Mouse (Mus musculus) intestine, postnatal 0 days (tissue): ENCODE results near the gene Rnaseh2a. TPM values are rescaled to one million over a fixed set of nuclear protein-coding genes. Genes with fewer than 3 reads are reported as not detected.

Source experiments
- ATAC-seq: fragments of 200-750 bp; cut with Nextera tagmentation; 2 replicates; pipeline ENCODE4 v1.8.0; 2017; ENCODE audit warnings: mild to moderate bottlenecking, moderate TSS enrichment, moderate library complexity
- H3K27ac ChIP-seq: fragments of 300-500 bp; sonication (generic); 2 replicates; pipeline ENCODE4 v1.5.1; 2014; ENCODE audit warnings: mild to moderate bottlenecking, low read depth, low read length, moderate library complexity
- H3K27me3 ChIP-seq: fragments of 300-500 bp; sonication (generic); replicated peaks from 2 replicates; pipeline ENCODE4 v1.6.1; 2014; ENCODE audit warnings: low read length, mixed read lengths; ENCODE audit not compliant: control insufficient read depth, insufficient read depth
- H3K36me3 ChIP-seq: fragments of 300-500 bp; sonication (generic); 2 replicates; pipeline ENCODE4 v1.6.1; 2014; ENCODE audit warnings: mild to moderate bottlenecking, moderate library complexity; ENCODE audit not compliant: control insufficient read depth, insufficient read depth
- H3K4me1 ChIP-seq: fragments of 300-500 bp; sonication (generic); replicated peaks from 2 replicates; pipeline ENCODE4 v1.6.1; 2014; ENCODE audit warnings: antibody characterized with exemption, low read length, mixed read lengths; ENCODE audit not compliant: control insufficient read depth, insufficient read depth
- H3K4me2 ChIP-seq: fragments of 300-500 bp; sonication (generic); replicated peaks from 2 replicates; pipeline ENCODE4 v1.6.1; 2014; ENCODE audit warnings: low read depth, mild to moderate bottlenecking, moderate library complexity
- H3K4me3 ChIP-seq: fragments of 300-500 bp; sonication (generic); 2 replicates; pipeline ENCODE4 v1.5.1; 2014; ENCODE audit warnings: low read depth, low read length
- H3K9ac ChIP-seq: fragments of 300-500 bp; sonication (generic); 2 replicates; pipeline ENCODE4 v1.6.1; 2014; ENCODE audit warnings: mild to moderate bottlenecking, low read depth, low read length
- H3K9me3 ChIP-seq: fragments of 300-500 bp; sonication (generic); 2 replicates; pipeline ENCODE4 v1.6.1; 2016; ENCODE audit warnings: mixed run types; ENCODE audit not compliant: control insufficient read depth
- CTCF ChIP-seq: sonication (generic); IDR thresholded peaks from 2 replicates; pipeline ENCODE4 v1.5.1; 2016; ENCODE audit warnings: low read depth, mild to moderate bottlenecking, control low read depth, antibody characterized with exemption, moderate library complexity
- WGBS: fragments of 180-500 bp; shearing (Covaris S2); extraction: QIAGEN DNeasy Blood & Tissue Kit; methylation state at CpG from one replicate; pipeline ENCODE4 v1.1.7; 2014; 5-methylcytosine and 5-hydroxymethylcytosine counted together
- microRNA-seq: library from miRNA; unstranded; fragments of <30 nt; microRNA quantifications from one replicate; pipeline ENCODE4, GENCODE M21; 2016
- polyA plus RNA-seq: library from polyadenylated mRNA; unstranded; fragments of >200 nt; fragmentation: Nextera tagmentation; extraction: Ambion mirVana; gene quantifications from 2 replicates; pipeline ENCODE4 v1.2.1, GENCODE M21; 2015

Gene Rnaseh2a
- polyA plus RNA-seq, 1 experiment from 2014 or later: 53.2 TPM

GRCm38 (mm10) chr8:84907493-84907892, 62.1 kb downstream of the Rnaseh2a start:
- Histone ChIP-seq H3K4me1 (0 out of 2 replicates have a peak, but pooled peaks cover 6% of the 10 kb centered on the region), H3K4me2 (no peak overlapping the region), H3K9me3 (no peaks in the 10 kb centered on the region), H3K4me3 (no peak overlapping the region), H3K27me3 (peaks cover 10% of the 10 kb centered on the region; the same call in 1 of the 2 replicates), H3K36me3 (no peaks in the 10 kb centered on the region; the same call in 1 of the 2 replicates), H3K27ac (no peak overlapping the region), H3K9ac (no peak overlapping the region)
- 76% methylated on average over 8 of the region's 8 CpGs for whole genome bisulfite sequencing
- TF ChIP-seq CTCF: no peak
- ATAC-seq: no peak

- whole genome bisulfite sequencing: 92% methylated on average over 9 of the region's 9 CpGs
Measured at GRCm38 (mm10) chr8:84907037-84907436, 62.5 kb downstream of the Rnaseh2a start.

More at GRCm38 (mm10) chr8:84907037-84907436, 62.5 kb downstream of the Rnaseh2a start:
- peaks cover 5% of the 10 kb centered on the region; the same call in 1 of the 2 replicates for H3K27me3 ChIP-seq
- H3K36me3 ChIP-seq: no peaks in the 10 kb centered on the region; the same call in 1 of the 2 replicates
- ATAC-seq: no peak
- H3K9ac ChIP-seq: no peak overlapping the region
- no peaks in the 10 kb centered on the region for H3K9me3 ChIP-seq
- no peak for TF ChIP-seq CTCF
- H3K4me3 ChIP-seq: no peak overlapping the region
- 0 out of 2 replicates have a peak, but pooled peaks cover 6% of the 10 kb centered on the region for H3K4me1 ChIP-seq
- H3K27ac ChIP-seq: no peak overlapping the region
- H3K4me2 ChIP-seq: no peak overlapping the region

Small RNA genes lying within 50 kb of the gene (microRNA-seq; reads per million reads assigned to microRNA genes)
- gene Gm24197: not detected

Other genes starting within 250 kb of the Rnaseh2a start
- 1.0 and 1.5 TPM in 2 replicates for gene G430095P16Rik, start 246.8 kb downstream of the Rnaseh2a start, polyA plus RNA-seq
- gene Nfix, start 169.4 kb downstream of the Rnaseh2a start, polyA plus RNA-seq: 11.2 and 12.0 TPM in 2 replicates
- 1.9 and 2.2 TPM in 2 replicates for gene Dand5, start 146.9 kb downstream of the Rnaseh2a start, polyA plus RNA-seq
- 36.3 and 37.6 TPM in 2 replicates for gene Gadd45gip1, start 138.2 kb downstream of the Rnaseh2a start, polyA plus RNA-seq
- gene Rad23a, start 129.1 kb downstream of the Rnaseh2a start, polyA plus RNA-seq: 67.8 and 74.2 TPM in 2 replicates
- 474 and 507 TPM in 2 replicates for gene Calr, start 122.8 kb downstream of the Rnaseh2a start, polyA plus RNA-seq
- 27.3 and 28.3 TPM in 2 replicates for gene Farsa, start 112.8 kb downstream of the Rnaseh2a start, polyA plus RNA-seq
- 27.1 and 32.7 TPM in 2 replicates for gene Syce2, start 97.7 kb downstream of the Rnaseh2a start, polyA plus RNA-seq
- 15.3 and 15.5 TPM in 2 replicates for gene Gcdh, start 75.8 kb downstream of the Rnaseh2a start, polyA plus RNA-seq
- gene Klf1, start 67.8 kb downstream of the Rnaseh2a start, polyA plus RNA-seq: 0.56 and 0.63 TPM in 2 replicates
- gene Dnase2a, start 61.2 kb downstream of the Rnaseh2a start, polyA plus RNA-seq: 8.9 and 11.0 TPM in 2 replicates
- gene Mast1, start 32.4 kb downstream of the Rnaseh2a start, polyA plus RNA-seq: 1.1 TPM in 2 replicates
- 0.12 TPM in 2 replicates for gene Rtbdn, start 22.8 kb downstream of the Rnaseh2a start, polyA plus RNA-seq
- gene Gm49661, start 334 bp downstream of the Rnaseh2a start, polyA plus RNA-seq: 1.3 and 2.1 TPM in 2 replicates
- gene Prdx2, start 180 bp downstream of the Rnaseh2a start, polyA plus RNA-seq: 313 and 319 TPM in 2 replicates
- 42.8 and 47.6 TPM in 2 replicates for gene Junb, start 9.0 kb upstream of the Rnaseh2a start, polyA plus RNA-seq
- 68.6 and 75.4 TPM in 2 replicates for gene Hook2, start 20.8 kb upstream of the Rnaseh2a start, polyA plus RNA-seq
- gene Best2, start 44.8 kb upstream of the Rnaseh2a start, polyA plus RNA-seq: 0.66 TPM in 1 of 2 replicates, not detected in the other
- gene Asna1, start 55.5 kb upstream of the Rnaseh2a start, polyA plus RNA-seq: 98.4 and 105 TPM in 2 replicates
- 121 and 122 TPM in 2 replicates for gene Trir, start 57.1 kb upstream of the Rnaseh2a start, polyA plus RNA-seq
- gene Tnpo2, start 67.1 kb upstream of the Rnaseh2a start, polyA plus RNA-seq: 9.8 and 10.9 TPM in 2 replicates
- gene Fbxw9, start 90.3 kb upstream of the Rnaseh2a start, polyA plus RNA-seq: 22.1 and 25.8 TPM in 2 replicates
- 0.60 TPM in 1 of 2 replicates, not detected in the other for gene Gm5741, start 98.2 kb upstream of the Rnaseh2a start, polyA plus RNA-seq
- gene Dhps, start 102.0 kb upstream of the Rnaseh2a start, polyA plus RNA-seq: 46.6 and 54.9 TPM in 2 replicates
- gene Wdr83os, start 111.0 kb upstream of the Rnaseh2a start, polyA plus RNA-seq: 93.1 and 93.6 TPM in 2 replicates
- gene Wdr83, start 111.5 kb upstream of the Rnaseh2a start, polyA plus RNA-seq: 23.0 and 25.5 TPM in 2 replicates
- 80.9 and 87.5 TPM in 2 replicates for gene Man2b1, start 113.5 kb upstream of the Rnaseh2a start, polyA plus RNA-seq
- gene Zfp791, start 153.3 kb upstream of the Rnaseh2a start, polyA plus RNA-seq: 0.99 and 1.4 TPM in 2 replicates
- gene Cks1brt, start 182.2 kb upstream of the Rnaseh2a start, polyA plus RNA-seq: not detected in 2 replicates